Mouse (Mus musculus): ENCODE results near the gene Lmntd1.

Lmntd1 gene

DNA sequence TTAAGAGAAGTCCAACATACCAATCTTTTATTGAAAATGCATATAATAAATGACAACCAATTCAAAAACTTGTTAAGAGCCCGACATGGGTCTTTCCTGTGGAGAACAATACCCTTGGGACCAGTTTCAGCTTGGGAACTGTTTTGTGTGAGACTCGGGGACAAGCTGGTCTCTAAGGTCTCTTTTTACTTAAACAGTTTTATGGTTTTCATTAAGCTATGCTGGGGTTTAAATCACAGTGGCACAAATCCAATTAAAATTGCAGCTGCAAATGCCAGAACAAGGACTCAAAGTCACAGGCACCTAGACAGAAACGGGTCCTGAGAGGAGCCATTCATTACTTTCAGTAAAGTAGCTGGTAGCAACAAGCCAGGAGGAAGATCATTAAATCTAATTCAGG is 8.9 kb downstream of the Lmntd1 start:
- DNase-seq (ENCODE audit: low spot score in 2 of 2): no peak

DNA sequence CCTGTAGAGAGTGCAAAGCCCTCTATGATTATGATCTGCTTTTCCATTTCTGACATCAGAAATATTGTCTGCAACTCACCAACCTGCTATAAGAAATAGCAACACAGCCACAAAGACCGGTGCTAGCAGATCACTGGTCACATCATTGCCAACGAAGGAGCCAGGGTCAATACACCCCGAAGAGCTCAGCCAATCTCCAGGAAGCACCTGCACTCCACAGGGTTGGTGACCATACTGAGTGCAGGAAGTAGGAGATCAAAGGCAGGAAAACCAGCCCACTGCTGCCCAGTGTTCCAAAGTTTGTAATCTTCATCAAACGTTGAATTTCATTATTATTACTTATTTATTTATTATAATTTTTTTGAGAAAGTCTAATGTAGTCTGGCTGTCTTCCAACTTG is 9.5 kb downstream of the Lmntd1 start:
- DNase-seq (ENCODE audit: low spot score in 2 of 2): no peak

DNA sequence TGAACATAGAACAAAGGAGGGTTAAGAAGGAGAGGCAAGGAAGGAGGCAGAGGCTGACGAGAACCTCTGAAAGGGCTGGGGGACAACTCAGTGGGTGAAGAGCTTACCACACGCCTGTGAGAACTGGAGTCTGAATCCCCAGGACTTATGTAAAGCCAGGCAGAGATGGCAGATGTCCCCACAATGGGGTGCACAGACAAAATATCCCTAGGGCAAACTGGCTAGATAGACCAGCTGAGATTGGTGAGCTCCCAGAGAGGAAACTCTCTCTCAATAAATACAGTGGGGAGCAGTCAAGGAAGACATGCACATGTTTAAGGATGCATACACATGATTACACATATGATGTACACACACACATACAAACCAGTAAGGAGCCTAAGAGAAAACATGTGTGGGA is 10.0 kb downstream of the Lmntd1 start:
- DNase-seq (ENCODE audit: low spot score in 2 of 2): no peak

DNA sequence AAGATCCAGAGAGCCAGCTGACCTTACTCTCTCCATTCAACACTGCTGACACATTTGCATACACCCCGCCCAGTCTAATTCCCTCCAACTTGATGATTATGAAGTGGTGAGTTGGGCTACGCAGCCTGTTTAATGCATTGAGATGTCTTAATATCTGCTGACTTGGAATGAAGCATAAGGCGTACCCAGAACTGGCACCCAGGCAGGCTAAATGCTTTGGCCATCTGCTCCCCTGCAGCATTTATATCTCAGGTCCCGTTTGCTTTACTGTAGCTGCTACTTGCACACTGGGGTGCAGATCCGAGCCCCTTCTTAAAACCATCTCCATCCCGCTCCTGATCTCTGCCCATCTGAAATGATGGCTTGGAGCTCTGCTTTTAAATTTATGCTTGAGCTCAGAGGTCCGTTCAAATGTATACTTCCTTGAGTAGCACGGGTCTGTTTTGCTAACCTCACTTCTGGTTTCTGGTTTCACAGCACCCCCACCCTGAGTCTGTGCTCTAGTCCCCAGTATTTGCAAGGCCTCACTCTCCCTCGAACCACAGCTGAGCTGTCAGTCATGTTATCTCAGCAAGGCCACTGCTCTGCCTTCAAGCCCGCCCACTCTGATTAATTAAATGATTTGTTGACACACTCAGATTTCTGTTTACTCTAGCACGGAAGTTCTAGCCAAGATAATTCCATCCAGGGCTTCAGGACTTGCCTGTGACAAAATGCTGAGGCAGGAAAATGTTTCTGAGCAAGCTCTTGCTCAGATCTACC is 15.1 kb downstream of the Lmntd1 start:
- peak; percentile 50 to 56 for DNase-seq (ENCODE audit: low spot score in 2 of 2)

DNA sequence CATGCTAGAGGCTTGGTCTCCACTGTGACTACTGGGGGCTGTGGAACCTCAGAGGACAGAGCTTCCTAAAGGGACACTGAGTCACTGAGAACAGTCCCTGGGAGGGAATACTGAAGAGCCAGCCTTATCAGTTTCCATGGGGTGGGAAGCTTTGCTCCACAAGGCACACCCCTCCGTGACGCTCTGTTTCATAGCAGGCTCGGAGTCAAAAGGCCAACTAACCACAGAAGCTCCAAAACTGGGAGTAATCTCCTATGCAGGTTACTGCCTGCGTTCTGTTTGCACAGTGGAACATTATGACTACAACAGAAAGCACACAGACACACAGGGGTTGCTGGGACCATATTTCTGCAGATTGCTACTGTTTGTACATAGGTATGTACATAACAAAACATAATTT is 18.2 kb downstream of the Lmntd1 start:
- DNase-seq (ENCODE audit: low spot score in 2 of 2): no peak

DNA sequence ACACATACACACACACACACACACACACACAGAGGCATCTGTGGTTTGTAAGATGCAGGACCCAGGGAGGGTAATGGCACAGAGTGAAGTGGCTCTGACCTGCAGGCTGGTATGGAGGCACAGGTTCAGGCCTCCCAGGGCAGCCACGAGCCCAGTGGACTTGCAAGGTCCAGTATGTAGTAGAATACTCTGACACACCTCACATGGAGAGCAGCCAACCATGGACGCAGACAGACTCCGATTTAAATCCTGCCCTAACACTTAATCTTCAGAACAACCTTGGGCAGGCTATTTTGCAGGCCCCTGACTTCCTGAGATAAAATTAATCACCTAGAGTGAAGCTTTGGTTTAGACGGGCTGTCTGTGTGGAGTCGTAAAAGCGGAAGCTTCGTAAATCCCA is 20.1 kb downstream of the Lmntd1 start:
- DNase-seq (ENCODE audit: low spot score in 2 of 2): no peak

DNA sequence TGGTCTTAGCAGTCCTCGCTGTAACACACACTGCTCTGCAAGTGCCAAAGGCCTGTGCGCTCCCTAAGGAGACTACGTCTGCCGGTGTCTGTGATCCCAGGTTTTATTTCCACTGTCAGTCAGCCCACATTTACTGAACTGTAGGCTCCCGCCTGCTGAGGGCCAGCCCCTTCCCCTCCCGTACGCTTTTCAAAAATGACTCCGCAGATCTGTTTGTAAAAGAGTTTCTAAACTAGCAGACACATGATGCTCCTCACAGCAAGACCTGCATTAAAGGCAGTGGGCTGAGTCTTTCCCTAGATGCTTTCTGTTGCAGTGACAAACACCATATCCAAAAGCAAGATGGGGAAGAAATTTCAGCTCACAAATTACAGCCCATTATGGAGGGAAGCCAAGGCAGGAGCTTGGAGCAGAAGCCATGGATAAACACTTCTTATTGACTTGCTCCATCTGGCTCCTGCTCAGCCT is 21.6 kb downstream of the Lmntd1 start:
- no peak for DNase-seq (ENCODE audit: low spot score in 2 of 2)

DNA sequence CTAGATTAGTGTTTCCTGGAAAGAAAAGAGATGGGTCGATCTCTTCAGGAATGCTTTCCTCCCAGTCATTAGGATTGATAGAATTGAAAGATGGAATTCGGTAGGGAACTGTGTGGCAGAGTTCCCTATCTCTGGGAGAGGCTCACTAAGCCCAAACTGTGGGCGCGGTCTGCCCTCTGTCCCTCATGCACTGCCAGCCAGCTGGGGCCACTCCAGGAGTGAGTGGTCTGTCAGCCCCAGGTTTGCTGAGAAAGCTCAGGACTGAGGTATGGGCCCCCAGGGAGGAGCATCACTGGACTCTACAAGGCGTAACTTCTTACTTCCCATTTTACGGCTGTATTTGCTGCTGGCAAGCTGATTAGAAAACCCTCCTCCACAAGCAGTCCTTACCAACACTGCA is 22.1 kb downstream of the Lmntd1 start:
- no peak for DNase-seq (ENCODE audit: low spot score in 2 of 2)

DNA sequence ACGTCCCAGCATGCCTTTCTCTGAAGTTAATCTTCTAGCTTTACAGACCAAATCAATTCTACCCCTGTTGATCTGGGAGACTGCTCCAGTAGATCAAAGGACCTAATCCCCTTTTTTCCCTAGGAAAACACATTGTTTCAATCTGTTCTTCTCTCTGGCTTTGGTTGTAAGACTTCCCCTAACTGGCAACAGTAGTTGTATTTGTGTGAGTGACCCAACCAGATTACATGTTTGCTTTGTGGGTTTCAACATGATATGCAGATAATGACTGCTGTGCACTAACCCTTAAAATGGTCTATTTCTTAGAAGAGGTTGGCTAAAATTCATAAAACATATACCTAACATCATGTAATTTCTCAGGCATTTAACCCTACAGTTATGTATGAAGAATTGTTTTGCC is 22.5 kb downstream of the Lmntd1 start:
- DNase-seq (ENCODE audit: low spot score in 2 of 2): no peak

DNA sequence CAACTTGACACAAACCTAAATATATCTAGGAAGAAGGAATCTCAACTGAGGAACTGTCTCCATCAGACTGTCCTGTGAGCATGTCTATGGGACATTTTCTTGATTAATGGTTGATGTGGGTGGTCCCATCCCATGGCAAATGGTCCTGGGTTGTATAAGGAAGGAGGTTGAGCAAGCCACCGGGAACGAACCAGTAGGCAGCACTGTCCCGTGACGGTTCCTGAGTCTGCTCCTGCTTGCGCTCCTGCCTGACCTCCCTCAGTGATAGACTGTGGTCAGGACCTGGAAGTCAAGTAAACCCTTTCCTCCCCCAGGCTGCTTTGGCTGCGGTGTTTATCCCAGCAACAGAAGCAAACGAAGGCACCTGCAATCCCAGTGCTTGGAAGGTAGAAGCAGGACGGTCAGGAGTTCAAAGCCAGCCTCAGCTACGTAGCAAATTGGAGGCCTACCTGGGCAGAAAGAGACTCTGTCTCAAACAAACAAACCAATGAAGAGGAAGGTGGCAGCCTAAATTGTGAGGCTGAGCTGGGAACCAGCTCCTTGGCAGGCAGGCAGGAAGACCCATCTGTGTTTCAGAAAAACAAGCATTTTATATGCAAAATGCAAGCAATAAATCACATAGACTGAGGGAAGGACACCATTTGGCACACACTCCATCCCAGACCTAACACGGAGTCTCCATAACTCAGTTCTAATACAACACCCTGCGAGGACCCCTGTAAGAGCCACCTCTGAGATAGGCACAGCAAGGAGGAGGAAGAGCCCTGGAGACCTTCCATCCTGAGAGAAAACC is 23.4 kb downstream of the Lmntd1 start:
- no peak for DNase-seq (ENCODE audit: low spot score in 2 of 2)

DNA sequence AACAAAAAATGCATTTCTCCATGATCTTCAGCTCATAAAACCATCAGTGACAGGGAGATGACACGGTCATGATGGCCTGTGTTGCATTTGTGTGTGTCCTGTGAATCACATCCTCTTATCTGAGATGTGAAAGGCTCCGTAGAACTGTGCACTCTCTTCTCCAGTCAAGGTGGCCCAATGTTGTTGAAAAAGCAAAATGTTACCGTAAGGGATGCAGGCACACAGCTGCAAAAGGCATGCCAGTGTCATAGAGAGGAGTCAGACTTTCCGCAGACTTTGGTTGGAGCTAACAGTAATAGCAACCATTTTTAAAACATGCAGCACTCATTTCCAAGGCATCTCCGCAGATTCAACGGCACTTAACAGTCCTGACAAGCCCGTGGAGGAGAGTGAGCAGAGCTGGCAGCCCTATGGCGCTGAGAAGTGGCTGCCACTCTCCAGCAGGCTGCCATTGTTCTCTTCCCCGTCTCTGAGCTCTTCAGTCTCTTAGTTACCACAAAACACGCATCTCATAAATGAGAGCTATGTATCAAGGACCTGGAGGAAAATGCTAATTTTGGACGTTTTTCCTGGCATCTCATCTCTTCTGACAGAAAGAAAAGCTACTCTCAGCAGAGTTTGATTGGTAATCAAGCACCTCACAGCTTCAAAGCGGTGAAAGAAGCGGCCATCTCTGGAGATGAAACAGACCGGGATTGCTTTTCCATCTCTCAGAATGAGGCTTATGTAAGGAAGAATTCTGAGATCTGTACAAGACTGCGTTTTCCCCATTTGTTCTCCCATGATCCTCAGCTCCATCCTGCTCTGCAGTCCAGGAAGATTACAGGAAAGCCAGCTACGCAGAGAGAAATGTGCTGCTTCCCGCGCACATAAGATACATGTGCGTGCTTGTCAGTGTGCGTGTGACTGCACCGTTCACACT is 28.8 kb downstream of the Lmntd1 start:
- no peak for DNase-seq (ENCODE audit: low spot score in 2 of 2)

DNA sequence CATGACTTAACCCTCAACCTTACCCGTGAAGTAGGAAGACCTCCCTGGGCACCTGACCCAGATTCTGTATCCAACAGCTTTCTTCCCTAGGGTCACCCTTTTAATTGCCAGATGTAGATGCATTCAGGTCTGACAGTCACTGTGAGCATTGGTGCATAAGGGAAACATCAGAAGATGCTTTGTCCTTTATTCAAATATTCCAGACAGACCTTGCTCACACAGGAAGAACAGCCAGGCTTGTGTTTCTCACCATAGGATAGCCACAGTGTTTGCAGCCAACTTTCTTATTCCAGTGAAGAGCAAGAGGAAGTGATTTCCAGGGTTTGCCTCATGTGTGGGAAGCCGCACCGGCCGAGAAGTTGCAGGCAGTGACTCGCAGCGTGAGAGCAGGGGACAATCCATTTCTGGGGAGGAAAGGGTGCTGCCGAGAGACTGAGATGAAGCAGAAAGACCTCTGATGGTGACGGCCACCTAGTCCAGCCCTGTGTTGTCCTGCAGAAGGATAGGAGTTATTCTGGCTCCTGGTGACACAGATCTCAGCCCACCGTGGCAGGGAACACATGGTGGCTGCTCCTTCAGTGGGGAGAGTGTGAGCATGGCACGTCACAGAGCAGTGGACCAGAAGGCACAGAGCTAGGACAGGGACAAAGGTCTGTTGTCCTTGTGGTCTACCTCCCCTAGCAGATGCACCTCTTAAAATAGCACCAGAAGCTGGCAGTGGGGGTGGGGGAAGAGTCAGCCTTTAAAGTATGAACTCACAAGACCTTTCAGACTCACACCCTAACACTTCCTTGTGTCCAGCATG is 32.6 kb downstream of the Lmntd1 start:
- no peak for DNase-seq (ENCODE audit: low spot score in 2 of 2)

DNA sequence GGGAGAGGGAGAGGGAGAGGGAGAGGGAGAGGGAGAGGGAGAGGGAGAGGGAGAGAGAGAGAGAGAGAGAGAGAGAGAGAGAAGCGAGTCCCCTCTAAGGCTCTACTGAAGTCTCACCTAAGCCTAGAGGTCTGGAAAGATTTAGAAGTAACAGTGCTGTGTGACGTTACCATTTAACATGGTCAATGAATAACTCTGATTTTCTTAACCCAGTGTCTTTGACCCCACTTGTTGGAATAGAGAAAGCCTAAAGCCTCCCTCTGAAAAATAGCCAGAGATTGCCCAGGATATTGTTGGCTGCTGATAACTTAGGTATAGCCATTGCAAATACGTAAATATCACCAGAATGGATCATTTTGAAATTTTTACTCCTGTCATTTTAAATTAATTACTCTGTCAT is 34.4 kb downstream of the Lmntd1 start:
- no peak for DNase-seq (ENCODE audit: low spot score in 2 of 2)

DNA sequence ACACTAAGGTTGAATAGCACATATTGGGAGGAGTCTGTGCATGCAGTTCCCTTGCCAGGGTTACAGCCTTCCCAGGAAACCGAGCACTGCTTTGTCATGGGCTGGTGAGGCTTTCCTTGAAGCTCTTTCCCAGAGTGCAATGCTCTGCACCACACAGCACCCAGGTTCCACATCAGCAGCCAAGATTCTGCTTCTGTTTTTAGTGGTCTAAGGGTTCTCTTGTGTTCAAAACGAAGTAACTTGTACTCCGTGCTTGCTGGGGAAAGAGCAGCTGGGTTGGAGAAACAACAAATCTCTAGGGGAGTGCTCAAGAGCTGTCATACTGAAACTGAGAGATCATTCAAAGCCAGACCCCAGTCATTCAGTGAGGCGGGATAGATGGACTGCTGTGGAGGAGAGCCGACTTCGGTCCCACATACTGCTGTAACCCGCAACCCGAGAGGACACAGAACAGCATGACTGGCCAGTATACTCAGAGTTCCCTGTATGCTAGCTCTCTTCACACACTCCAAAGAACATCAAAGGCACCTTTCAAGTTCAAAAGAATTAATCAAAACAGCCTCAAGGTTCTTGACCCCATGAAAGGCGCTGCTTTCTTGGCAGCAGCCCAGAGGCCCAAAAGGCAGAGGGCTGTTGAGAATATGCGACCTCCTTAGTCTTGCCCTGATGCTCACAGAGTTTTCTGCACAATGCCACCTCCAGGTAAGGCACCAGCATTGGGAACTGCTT is 35.5 kb downstream of the Lmntd1 start:
- no peak for DNase-seq (ENCODE audit: low spot score in 2 of 2)

DNA sequence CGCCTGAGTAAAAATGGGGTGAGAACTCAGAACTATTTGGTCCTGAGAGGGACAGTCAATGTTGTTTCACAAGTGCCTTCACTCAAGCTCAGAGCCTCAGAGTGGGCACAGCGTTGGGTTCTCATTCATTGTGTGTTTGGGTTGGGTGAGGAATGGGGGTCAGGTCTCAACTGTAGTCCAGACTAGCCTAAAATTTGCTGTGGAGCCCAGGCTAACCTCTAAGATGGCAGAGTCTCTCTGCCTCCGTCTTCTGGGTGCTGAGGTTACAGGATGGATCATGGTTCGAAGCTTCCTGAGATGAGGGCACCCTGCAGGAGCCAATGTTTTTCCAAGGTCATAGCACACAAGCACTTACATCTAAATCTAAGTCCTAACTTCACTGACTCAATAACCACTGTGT is 37.4 kb downstream of the Lmntd1 start:
- no peak for DNase-seq (ENCODE audit: low spot score in 2 of 2)

DNA sequence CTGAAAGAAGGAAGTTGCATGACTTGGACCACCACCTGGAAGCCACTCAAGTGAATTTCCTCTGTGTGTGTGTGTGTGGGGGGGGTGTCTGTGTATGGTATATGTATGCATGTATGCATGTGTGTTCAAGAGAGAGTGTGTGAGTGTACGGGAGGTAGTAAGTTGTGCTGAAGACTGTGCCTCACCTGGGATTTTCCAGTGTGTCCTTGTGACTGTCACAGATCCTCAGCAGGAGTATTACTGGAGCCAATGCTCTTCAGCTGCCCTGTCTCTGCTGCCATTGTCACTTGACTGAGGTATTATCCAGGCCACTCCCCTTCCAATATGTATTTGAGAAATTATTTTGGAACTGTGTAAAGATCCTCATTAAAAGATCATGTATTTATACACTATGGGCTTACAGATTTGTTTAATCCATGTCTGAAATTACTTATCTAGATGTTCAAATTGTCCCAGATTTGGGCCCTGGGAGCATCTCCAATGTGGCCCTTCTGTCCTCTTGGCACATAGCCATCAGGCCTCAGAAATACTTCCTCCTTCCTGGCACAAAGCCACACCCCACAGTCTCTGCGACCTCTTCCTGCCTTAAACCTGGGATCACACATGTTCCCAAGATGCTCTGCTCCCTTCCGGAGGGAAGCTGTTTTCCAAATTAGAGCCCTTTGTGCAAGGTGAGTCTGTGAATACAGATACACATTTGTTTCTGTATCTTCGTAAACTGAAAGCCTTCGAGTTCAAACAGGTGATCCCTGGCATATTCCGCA is 40.7 kb downstream of the Lmntd1 start:
- peak in 1 of 2 experiments; percentile 17 for DNase-seq (ENCODE audit: low spot score in 2 of 2)

DNA sequence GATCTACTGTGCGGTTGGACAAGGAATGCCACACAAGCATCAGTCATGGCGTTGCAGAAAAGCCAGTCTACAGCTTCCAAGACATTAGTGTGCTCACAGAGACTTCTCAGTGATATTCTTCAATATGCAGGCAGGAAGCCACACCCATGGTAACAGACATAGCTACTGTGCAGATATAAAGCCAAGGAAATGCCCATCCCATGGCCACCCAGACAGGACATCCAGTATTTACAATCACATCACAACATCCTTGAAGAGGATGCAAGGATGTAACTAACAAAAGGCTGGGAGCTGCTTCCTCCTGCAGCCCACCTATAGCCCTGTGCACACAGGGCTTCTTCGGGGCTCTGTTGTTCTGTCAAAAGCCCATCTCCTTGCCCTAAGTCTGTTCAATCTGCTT is 45.4 kb downstream of the Lmntd1 start:
- DNase-seq (ENCODE audit: low spot score in 2 of 2): no peak

DNA sequence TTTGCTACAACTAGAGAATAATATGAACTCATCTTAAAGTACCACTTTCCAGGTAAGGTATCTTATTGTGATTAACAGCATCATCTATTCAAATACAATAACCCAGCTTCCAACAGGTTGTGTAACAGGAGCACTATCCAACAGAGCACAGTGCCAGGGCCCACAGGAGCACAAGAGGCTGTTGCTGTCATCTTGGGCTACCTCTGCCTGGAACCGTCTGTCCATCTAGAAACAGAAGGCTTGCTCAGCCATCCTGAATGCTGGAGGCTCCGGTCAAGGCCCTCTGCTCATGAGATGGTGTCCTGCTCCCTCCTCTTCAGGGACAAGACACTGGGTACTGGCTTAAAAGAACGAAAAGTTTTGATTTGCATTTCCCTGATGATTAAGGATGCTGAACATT is 46.3 kb downstream of the Lmntd1 start:
- DNase-seq (ENCODE audit: low spot score in 2 of 2): no peak

DNA sequence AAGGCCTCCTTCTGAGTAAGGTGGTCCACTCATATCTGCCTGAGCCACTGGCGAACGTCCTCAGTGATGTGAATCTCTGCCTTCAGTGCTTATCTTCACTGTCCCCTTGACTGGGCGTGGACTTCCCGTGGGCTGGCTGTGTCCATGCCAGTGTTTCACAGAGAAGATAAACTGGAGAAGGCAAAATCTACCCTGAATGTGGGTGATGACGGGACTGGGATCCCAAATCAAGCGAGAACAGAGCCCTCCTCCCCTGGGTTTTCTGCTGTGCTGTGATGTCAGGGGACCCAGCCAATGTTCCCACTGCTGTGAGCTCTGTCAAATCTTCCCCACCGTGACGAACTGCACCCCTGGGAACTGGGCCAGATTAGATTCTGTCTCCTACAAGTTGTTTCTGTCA is 46.8 kb downstream of the Lmntd1 start:
- no peak for DNase-seq (ENCODE audit: low spot score in 2 of 2)

DNA sequence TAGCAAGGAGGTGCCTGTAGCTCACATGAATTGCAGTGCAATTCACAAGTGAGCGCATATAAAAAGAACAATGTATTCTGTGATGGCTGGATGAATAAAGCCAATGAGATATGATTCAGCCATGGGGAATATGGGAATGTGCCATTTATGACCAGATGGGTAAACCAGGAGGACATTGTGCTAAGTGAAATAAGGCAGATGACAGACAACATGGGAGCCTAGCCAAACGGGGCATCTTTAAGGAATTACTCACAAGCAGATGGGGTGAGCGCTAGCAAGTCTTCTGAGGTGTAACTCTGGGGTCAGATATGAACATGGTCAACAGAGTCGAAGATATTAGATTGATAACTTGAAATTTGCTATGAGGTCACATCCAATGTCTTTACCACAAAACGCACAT is 48.5 kb downstream of the Lmntd1 start:
- DNase-seq (ENCODE audit: low spot score in 2 of 2): no peak

Data from spleen, postnatal 36 days (tissue).